Mouse (Mus musculus): ENCODE measurements around the gene Zdhhc1. TPM values are rescaled to one million over a fixed set of nuclear protein-coding genes. Genes with fewer than 3 reads are reported as not detected.

Zdhhc1 gene
- total RNA-seq, 2 experiments from 2014 or later: 41.8 to 42.5 TPM

DNA sequence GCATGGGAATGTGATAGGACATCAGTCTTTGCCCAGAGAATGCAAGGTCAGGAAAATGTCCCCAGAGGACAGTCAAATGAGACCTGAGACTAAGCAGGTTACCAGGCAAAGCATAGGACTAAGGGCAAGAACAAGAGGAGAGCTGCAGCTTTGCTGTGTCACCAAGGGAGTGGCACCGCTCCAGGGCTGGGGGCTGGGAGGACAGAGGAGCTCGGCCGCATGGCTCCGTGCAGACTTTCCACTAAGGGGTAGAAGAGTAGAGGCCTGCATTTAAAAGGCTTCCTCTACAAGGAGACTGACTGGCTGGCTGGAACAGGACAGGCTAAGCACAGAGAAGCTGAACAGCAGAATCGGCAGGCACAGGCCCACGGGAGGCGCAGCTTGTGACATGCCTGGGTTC lies 32.1 kb downstream of the Zdhhc1 start:
- no peak for DNase-seq (ENCODE audit: low spot score in 2 of 2)

DNA sequence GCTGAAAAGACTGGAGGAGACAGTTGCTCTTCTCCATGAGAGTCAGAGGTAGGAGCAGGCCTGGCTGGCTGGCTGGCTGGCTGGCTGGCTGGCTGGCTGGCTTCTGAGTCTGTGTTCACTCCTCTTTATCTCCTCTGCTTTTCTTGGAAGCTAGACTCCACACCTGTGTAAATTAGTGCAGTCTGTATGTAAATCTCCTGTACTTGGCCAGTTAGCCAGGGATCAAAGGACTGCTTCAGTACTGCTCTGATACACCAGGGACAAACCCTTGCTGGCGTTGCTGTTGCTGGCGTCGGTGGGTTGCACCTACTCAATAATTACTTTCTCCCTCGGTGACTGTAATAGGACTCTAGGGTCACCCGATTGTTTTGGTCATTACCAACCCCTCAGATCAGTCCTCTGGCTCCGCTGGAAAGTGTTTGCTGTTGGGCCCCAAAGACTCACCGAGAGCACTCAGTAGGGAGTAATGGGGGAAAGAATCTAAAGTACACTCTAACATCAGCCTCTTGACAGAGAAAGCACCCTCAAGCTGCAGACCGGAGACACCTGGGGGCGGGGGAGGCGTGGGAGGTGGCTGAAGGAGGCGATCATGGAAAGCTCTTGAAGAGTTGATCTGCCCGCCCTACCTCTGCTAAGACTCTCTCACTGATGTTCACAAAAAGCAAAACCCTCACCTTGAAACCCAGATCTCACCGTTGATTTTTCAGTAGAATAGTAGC lies 35.5 kb downstream of the Zdhhc1 start:
- no peak for DNase-seq (ENCODE audit: low spot score in 2 of 2)

DNA sequence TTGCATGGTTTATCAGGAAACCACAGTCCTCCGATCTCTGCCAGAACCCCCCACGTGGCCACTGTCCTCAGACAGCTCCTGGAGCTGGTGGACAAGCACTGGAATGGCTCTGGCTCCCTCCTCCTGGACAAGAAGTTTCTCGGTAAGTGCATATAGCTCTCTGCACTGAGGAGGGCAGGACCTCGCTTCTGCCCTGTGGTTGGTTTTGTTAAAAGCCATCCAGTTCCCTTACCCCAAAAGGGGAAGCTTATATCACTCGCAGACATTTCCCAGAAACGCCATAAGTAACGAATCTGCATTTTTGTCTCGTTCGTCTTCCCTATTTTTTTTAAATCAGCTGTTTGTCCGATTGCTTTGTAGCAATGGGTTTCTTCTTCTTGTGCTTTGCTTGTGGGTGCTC lies 41.5 kb downstream of the Zdhhc1 start:
- DNase-seq (ENCODE audit: low spot score in 2 of 2): no peak

DNA sequence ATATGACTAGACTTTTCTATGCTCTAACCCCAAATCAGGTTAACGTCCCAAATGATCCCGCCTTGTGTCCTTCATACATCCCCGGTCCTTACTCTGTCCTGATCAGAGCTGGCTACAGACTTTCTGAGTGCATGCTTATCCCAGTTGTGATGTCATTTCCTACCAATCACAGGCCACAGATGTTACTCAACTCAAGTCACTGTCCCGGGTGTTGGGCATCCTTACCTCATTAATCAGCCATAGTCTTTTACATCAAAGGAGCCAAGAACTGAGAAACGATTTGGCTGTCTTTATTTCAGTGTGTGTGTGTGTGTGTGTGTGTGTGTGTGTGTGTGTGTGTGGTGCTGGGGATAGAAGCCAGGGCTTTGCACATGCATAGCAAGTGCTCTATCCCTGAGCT lies 42.6 kb downstream of the Zdhhc1 start:
- DNase-seq (ENCODE audit: low spot score in 2 of 2): no peak

DNA sequence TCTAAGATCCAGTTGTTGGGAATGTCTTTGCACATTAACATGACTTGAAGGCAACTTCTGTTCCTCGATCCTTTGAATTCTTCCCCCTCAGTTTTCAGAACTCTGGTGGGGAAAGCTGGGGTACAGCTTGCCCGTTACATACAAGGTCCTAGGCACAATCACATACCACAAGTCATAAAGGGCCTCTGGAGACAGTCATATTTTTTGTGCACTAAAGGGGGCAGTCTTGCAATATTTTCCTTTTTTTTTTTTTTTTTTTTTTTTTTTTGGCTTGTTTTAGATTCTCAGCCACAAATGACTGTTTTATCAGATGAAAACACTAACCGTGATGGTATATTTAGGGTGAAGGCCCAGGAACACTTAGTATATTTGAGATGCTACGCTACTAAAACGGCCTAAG lies 43.4 kb downstream of the Zdhhc1 start:
- no peak for DNase-seq (ENCODE audit: low spot score in 2 of 2)

DNA sequence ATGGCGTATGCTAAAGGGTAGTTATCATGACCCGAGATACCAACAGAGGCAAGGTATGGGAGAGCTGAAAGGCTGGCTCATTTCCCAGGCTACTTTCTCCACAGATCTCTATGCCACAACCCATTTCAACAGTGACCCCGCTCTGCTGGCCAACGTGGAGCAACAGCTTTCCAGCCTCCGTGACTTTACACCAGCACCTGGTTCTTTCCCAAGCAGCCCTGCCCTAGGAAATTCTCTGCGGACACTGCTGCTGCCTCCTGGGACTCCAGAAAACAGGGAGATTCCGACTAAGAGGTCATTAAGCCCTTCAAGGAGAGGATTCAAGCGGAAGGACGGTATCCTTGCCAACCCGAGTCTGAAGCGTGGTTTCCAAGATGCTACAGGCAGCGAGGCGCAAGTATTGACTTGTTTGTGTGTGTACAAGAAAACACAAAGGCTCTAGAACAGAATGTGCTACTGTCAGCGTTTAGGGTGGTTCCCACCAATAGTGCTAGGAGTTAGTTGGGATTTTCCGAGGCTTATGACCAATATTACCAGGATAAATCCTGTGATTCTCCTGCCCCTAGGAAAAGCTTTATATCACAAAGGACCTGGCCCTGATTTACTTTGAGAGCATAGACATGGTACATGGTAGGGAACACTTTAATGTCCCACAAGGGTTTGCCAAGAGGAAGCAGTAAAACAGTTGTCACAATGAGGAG lies 44.6 kb downstream of the Zdhhc1 start:
- no peak for DNase-seq (ENCODE audit: low spot score in 2 of 2)

DNA sequence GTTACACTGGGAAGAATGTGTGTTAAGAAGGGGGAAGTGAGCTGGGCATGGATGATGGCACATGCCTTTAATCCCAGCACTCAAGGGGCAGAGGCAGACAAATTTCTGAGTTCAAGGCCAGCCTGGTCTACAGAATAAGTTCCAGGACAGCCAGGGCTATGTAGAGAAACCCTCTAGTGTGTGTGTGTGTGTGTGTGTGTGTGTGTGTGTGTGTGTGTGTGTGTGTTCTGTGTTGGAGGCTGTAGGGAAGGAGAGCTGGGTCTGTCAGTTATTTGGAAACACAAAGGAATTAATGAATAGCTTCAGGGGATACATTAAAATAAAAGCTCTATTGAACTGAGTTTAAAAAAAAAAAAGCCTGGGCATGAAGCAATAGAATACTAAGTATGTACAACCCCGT lies 45.7 kb downstream of the Zdhhc1 start:
- DNase-seq (ENCODE audit: low spot score in 2 of 2): no peak

DNA sequence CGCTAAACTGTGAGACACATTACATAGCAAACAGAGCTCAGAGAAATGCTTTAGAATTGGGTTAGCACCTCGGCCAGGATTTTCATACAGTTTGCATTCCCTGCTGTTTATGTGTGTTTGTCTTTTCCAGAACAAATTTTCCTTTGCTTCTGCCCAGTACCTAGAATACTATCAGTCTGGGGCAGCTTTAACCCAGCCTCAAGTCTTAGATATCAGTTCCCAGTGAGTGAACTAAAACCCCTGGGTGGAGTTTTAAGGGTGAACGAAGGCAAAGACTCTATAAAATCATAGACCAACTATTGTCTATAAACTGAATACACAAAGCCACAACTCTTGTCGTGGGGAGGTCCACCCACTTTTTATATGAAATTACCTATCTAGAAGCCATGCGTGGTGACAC lies 48.1 kb downstream of the Zdhhc1 start:
- no peak for DNase-seq (ENCODE audit: low spot score in 2 of 2)

DNA sequence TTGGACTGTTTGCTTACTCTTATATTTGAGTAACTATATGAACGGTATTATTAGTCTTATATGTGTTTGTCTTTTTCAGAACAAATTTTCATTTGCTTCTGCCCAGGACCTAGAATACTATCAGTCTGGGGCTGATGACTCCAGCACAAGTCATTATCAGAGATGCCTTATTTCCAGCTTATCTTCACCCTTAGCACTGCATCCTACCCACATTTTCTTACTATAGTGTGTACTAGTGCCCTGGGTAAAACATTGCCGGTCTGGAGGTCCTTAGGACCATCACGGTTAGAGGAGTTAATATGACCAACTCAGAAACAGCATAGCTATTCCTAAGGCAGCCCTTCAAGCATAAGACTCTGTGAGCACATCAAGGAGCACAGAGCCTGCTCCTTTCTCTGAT lies 48.5 kb downstream of the Zdhhc1 start:
- DNase-seq (ENCODE audit: low spot score in 2 of 2): no peak

DNA sequence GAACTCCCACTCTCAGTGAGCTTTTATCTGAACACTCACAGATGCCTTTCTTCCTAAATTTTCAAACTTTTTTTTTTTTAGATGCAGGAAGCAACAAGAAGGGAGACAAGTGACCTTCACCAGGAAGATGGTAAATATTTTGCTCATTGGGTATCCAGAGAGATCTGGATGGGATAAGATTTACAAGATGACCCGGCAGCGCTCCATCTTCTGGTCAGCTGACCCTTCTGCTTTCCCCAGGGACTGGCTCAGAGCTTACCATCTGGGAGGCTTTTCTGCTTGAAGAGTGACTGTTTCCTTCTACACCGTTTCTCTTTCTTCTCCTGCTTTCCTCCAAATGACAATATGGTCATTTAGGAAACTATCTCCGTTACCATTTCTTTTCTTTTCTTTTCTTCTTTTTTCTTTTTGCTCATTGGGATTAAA lies 50.6 kb downstream of the Zdhhc1 start:
- peak in 1 of 2 experiments; percentile 17 for DNase-seq (ENCODE audit: low spot score in 2 of 2)

DNA sequence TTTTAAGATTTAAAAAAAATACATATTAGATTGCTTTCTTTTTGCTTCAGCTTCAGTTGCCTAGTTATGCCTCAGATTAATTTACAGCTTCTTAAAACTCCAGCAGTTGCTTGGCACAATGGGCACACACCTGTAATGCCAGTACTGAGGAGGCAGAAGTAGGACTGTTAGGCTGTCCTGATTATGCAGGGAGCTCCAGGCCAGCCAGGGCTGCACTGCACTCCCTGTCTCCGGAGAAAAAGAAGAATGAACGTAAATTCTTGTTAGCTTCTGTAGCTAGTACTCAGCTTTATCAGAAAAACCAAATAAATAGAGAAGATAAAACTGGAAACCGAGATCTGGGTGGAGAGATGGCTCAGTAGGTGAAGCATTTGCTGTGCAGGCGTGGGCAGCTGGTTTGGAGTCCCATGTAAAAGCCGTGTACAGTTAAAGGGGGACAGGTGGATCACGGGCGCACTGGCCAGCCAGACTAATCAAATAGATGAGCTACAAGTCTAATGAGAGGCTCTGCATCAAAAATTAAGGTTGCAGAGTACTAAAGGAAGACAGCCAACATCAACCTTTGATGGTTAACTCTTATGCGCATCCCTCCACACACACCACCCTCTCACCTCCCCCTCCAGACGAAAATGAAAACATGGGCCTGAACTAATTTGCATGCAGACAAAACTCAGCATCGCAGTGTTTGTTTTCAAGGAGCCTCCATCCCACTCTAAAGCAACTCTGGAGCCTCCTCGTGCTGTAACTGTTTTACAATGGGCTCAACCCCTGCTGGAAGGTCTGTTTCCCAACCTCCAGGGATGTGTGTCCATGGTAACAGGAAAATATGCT lies 51.2 kb downstream of the Zdhhc1 start:
- peak in 1 of 2 experiments; percentile 32 for DNase-seq (ENCODE audit: low spot score in 2 of 2)

DNA sequence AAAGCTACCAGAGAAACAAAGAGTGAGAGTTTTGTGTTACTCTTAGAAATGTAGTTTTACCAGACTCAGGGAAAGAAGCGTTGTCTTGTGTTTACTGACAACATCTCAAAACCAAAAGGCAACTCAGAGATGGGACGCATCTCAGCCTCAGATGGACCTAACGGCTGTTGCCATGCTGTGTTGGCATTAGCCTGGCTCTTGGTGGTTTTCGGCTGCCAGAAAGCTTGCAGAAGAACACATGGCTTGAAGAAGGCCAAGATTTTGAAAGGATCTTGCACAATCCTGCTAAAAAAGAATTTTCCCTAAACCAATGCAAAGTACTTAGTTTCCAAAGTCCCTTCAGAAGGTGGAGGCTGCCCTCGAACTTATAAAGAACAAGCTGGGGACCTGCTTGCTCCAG lies 54.0 kb downstream of the Zdhhc1 start:
- no peak for DNase-seq (ENCODE audit: low spot score in 2 of 2)

DNA sequence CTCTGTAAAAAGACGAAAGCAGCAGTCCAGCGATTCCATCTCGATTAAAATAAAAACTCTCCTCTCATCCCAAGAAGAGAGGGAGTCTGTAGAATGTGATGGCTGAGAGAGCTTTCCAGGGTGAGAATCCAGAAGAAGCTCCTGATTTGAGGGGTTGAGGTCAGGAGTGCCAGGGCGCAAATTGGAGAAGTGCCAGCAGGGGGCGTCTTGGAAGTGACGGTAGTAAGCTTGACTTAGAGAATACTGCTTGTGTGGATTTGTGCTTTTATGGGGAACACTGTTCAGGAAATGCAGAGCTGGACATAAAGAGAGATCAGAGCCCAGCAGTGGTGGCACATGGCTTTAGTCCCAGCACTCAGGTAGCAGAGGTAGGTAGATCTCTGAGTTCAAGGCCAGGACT lies 55.3 kb downstream of the Zdhhc1 start:
- DNase-seq (ENCODE audit: low spot score in 2 of 2): peak in 1 of 2 experiments; percentile 14

DNA sequence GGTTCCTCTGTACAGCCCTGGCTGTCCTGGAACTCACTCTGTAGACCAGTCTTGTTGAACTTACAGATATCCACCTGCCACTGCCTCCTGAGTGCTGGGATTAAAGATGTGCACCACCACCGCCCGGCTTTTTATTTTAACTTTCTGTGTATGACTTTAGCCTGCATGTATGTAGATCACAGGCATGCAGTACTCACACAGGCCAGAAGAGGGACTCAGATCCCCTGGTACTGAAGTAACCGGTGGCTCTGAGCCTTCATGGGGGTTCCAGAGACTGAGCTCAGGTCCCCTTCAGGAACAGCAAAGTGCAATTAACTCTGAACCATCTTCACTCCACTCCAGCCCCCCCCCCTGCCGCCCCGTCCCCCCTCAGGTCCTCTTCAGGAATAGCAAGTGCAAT lies 57.8 kb downstream of the Zdhhc1 start:
- no peak for DNase-seq (ENCODE audit: low spot score in 2 of 2)

DNA sequence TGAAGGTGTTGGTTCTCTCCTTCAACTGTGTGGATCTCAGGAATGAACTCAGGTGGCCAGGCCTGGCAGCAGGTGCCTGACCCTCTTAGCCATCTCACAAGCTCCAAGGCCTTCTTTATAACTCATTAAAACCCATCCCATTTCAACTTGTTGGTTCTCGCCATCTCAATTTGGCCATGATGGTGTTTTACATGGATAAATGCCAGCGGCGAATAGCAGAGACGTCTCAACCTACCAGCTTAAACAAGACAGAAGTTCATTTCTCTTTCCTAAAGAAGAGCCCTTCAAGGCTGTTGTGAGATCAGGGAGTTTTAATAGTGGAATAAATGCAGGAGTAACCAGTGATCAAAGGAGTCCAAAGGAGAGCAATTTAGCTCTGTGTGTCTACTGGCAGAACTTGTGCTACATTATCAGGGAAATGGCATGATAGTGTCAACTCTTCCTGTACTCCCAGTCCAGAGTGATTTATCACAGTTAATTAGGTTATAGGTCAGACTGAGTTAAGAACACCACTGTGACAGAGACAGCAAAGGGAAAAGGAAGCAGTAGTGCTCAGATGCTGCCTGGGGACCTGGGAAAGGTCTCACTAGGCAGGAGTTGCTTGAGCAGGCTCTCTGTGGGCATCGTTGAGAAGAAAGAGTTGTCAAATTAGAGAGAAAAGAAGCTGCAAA lies 59.5 kb downstream of the Zdhhc1 start:
- DNase-seq (ENCODE audit: low spot score in 2 of 2): no peak

DNA sequence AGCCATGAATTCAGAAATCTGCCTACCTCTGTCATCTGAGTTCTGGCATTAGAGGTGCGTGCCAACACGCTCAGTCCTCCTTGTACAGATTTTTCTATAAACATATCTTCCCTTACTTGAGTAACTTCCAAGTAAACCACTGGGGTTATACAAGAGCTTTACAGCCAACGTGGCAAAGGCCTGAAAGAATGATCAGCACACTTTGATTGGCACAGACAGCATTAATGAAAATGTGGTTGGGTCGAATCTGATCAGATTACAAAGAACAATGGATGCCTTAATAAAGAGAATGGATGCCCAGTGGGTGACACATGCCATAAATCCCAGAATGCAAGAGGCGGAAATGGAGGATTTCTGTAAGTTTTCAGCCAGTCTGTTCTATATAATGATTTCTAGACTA lies 60.5 kb downstream of the Zdhhc1 start:
- no peak for DNase-seq (ENCODE audit: low spot score in 2 of 2)

DNA sequence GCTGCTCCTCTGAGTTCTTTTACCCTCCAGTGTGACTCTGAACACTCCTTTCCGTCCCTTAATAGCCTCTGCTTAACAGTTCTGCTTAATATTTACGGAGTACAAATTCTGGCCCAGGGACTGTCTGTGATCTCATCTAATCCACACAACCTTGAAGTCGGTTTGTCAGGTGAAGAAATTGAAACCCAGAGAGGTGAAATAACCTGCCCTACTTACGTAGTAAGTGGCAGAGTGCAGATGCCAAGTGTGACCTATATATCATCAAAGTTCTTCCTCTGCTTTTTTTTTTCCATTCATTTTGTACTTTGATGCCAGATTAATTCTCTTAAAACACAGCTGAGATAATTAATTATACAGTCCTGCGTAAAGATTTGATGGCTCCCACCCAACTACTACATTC lies 62.6 kb downstream of the Zdhhc1 start:
- no peak for DNase-seq (ENCODE audit: low spot score in 2 of 2)

DNA sequence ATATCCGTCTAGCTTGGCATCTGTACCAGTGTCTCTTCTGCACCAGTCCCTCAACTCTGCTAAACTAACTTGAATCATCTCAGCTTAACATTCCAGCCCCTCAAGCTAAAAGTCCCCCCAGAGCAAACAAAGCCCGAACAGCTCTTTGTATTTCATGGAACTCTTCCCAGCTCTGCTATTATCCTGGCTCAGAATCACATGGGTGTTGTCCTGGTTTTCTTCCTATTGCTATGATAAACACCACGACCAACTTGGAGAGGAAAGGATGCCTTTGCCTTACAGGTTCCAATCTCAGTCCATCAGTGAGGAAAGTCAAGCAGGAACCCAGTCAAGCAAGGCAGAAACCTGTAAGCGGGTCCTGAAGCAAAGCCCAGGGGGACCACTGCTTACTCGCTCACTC lies 63.2 kb downstream of the Zdhhc1 start:
- DNase-seq (ENCODE audit: low spot score in 2 of 2): no peak

DNA sequence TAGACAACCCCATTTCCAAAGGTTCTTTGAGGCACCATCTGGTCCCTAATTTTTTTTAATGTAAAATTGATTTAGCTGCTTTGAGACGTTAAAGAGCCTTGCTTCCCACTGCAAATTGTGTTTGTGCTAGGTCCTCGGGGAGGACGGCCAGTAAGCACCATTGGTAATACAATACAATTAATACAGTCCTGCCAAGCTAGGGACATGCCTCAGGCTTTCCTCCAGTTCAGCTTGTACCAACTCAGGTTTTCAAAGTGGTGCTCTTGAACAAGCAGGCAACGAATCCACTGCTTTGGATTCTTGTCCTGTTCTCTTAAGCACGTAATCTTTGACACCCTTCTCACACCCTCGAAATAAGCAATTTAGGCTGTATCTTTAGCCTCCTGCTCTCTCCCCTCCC lies 63.7 kb downstream of the Zdhhc1 start:
- DNase-seq (ENCODE audit: low spot score in 2 of 2): no peak

DNA sequence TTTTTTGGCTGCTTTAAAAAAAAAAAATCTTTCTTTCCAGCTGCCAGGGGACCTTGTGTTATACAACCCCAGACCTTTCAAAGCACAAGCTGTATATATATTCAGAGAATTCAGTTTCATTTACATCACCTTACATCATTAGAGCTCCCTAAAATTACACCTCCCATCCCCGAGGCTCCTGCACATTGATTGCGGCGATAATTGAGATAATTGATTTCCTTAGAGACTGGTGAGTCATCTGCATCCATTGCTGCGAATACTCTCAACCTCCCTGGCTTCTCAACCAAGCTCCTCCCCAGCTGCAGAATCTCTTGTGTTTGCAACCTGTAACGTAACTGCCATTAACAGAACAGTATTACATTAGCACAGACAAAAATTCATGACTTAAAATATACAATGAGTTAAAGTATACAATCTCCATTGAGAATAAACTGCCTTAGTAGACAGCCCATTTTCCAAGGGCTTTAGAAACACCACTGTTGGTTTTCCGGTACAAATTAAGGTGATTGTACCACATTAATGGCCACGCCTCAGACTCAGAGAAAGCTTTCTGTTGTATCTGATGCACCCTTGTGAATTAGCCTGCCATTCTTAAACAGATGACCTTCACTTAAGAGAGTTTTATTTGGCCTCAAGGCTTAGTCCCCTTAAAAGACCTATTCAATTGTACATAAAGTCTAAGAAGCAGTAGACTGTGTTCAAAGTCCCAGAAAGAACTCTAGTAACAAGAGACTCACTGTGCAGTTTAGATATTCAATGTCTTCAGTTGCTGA lies 64.8 kb downstream of the Zdhhc1 start:
- no peak for DNase-seq (ENCODE audit: low spot score in 2 of 2)

DNA sequence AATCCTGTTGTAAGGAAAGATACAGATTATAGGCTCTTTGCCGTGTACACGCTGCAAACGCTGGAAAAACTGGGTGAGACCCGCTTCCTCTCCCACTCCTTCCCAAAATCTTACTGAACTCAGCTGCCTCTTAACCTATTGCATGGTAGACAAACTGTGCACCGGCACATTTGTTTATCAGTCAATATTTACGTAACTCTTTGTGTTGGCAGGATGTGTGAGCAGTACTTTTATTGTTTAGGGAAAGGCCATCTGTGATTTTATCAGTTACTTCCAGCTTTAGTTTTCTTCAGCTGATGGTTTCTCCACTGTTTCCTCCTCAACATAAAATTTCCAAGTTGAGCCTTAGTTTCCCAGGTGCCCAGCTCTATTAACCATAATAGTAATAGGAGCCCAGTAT lies 69.8 kb downstream of the Zdhhc1 start:
- DNase-seq (ENCODE audit: low spot score in 2 of 2): no peak
